Comparison of ENCODE assay signal across 47 mouse cellular contexts in the genomic region with DNA sequence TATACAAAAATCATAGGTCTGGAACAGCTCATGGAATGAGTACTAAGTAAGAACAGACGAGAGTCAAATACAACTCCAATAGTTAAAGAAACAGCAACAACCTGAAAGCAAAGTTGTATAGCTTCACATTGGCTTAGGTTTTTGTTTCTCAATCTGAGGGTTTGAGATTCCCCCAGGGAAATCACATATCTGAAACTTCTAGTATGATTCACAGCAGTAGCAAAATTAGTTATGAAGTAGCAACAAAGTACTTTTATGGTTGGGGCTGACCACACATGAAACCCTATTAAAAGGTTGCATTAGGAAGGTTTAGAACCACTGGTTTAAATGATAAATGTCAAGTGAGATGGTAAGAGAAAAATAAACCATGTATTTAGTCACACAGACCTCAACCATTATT. TPM values are rescaled to one million over a fixed set of nuclear protein-coding genes. Genes with fewer than 3 reads are reported as not detected.
"Had no signal": no experiment of that assay in that cellular context is flagged by ENCODE, and none has a peak within 500 bp of the region (broad histone marks: within the 10 kb centered on the region; RNA-seq: fewer than 3 reads in every experiment).

No protein-coding gene starts in this region.

- H3K4me3 ChIP-seq: limb, embryonic 10.5 days; limb, embryonic 12.5 days; limb, embryonic 13.5 days; limb, embryonic 15.5 days; liver, embryonic 12.5 days; liver, embryonic 13.5 days; liver, embryonic 15.5 days; lung, embryonic 15.5 days; megakaryocyte, embryonic 14.5 days; midbrain, embryonic 10.5 days; midbrain, embryonic 12.5 days; midbrain, embryonic 13.5 days; midbrain, embryonic 15.5 days; myocyte; neural tube, embryonic 12.5 days had no signal

- DNase-seq: left cerebral cortex, postnatal 4 days; liver; liver, embryonic 13.5 days; liver, postnatal 0 days; lung, adult 18-20 months; lung, adult 2 months; lung, embryonic 14.5 days; lung, postnatal 10 days; lung, postnatal 14 days; lung, postnatal 36 days; lung, postnatal 4 days; midbrain, embryonic 14.5 days had no signal

- H3K9ac ChIP-seq: limb, embryonic 12.5 days; limb, embryonic 13.5 days; limb, embryonic 15.5 days; liver, embryonic 12.5 days; liver, embryonic 13.5 days; liver, embryonic 14.5 days; liver, embryonic 15.5 days; liver, postnatal 0 days; lung, embryonic 14.5 days; lung, embryonic 15.5 days; midbrain, embryonic 12.5 days; midbrain, embryonic 13.5 days; midbrain, embryonic 15.5 days; neural tube, embryonic 12.5 days had no signal

- ATAC-seq: liver, embryonic 12.5 days; liver, postnatal 0 days; lung, postnatal 0 days; midbrain, embryonic 13.5 days; midbrain, embryonic 15.5 days; midbrain, embryonic 16.5 days had no signal

- H3K27me3 ChIP-seq: limb, embryonic 12.5 days; limb, embryonic 13.5 days; limb, embryonic 15.5 days; liver, embryonic 12.5 days; liver, embryonic 13.5 days; liver, embryonic 15.5 days; lung, embryonic 15.5 days; megakaryocyte, embryonic 14.5 days; midbrain, embryonic 12.5 days; midbrain, embryonic 13.5 days; midbrain, embryonic 15.5 days; neural tube, embryonic 12.5 days had no signal

- H3K4me2 ChIP-seq: limb, embryonic 12.5 days; limb, embryonic 13.5 days; limb, embryonic 15.5 days; liver, embryonic 11.5 days; liver, embryonic 12.5 days; liver, embryonic 13.5 days; liver, embryonic 15.5 days; lung, embryonic 14.5 days; lung, embryonic 15.5 days; midbrain, embryonic 11.5 days; midbrain, embryonic 12.5 days; midbrain, embryonic 13.5 days; midbrain, embryonic 15.5 days; neural tube, embryonic 12.5 days had no signal

- H3K27ac ChIP-seq: limb, embryonic 10.5 days; limb, embryonic 12.5 days; limb, embryonic 13.5 days; limb, embryonic 15.5 days; liver, embryonic 12.5 days; liver, embryonic 13.5 days; liver, embryonic 14.5 days; liver, embryonic 15.5 days; lung, embryonic 15.5 days; macrophage; midbrain, embryonic 10.5 days; midbrain, embryonic 12.5 days; midbrain, embryonic 13.5 days; midbrain, embryonic 15.5 days; neural tube, embryonic 12.5 days had no signal

- H3K9me3 ChIP-seq: limb, embryonic 10.5 days; limb, embryonic 12.5 days; limb, embryonic 13.5 days; limb, embryonic 15.5 days; liver, embryonic 12.5 days; liver, embryonic 13.5 days; liver, embryonic 15.5 days; lung, embryonic 15.5 days; megakaryocyte, embryonic 14.5 days; midbrain, embryonic 10.5 days; midbrain, embryonic 12.5 days; midbrain, embryonic 13.5 days; midbrain, embryonic 15.5 days; neural tube, embryonic 12.5 days had no signal

- H3K4me1 ChIP-seq: limb, embryonic 10.5 days; limb, embryonic 15.5 days had no signal

RNA-seq across cellular contexts. Expression of a gene that starts 52.3 kb away (rescaled TPM):
- total RNA-seq: left cerebral cortex, postnatal 10 days; left cerebral cortex, postnatal 14 days; left cerebral cortex, postnatal 25 days; left cerebral cortex, postnatal 36 days; left cerebral cortex, postnatal 4 days; liver, adult 2 months; megakaryocyte progenitor cell, adult 5-6 weeks; megakaryocyte, adult 5-6 weeks; megakaryocyte-erythroid progenitor cell, adult 5-6 weeks; midbrain, postnatal 0 days; monocyte, adult 5-6 weeks had no signal
- polyA plus RNA-seq: limb, embryonic 10.5 days; limb, embryonic 11.5 days; limb, embryonic 12.5 days; limb, embryonic 13.5 days; limb, embryonic 14.5 days; limb, embryonic 15.5 days; liver, adult 2 months; liver, embryonic 11.5 days; liver, embryonic 12.5 days; liver, embryonic 13.5 days; liver, embryonic 14.5 days; liver, embryonic 15.5 days; liver, embryonic 16.5 days; liver, postnatal 0 days; lung, adult 2 months; lung, embryonic 14.5 days; lung, embryonic 15.5 days; lung, embryonic 16.5 days; lung, postnatal 0 days; macrophage; midbrain, embryonic 10.5 days; midbrain, embryonic 11.5 days; midbrain, embryonic 12.5 days; midbrain, embryonic 13.5 days; midbrain, embryonic 14.5 days; midbrain, embryonic 15.5 days; midbrain, embryonic 16.5 days; midbrain, postnatal 0 days; myocyte; neural tube, embryonic 11.5 days; neural tube, embryonic 12.5 days had no signal
